Mouse (Mus musculus): ENCODE measurements around the gene Adarb1.

- TF ChIP-seq CTCF (IDR thresholded peaks at IDR 0.05; ENCODE audit: low read depth): no peak
- no peak for TF ChIP-seq EP300 (IDR thresholded peaks at IDR 0.05; ENCODE audit: low read depth)
These were observed 47.9 kb downstream of the Adarb1 start for GRCm38 (mm10) chr10:77370129-77370528.

All from liver, embryonic 14.5 days (tissue).